Mouse (Mus musculus): Measurements from ENCODE around the gene Mtnr1b.

DNA sequence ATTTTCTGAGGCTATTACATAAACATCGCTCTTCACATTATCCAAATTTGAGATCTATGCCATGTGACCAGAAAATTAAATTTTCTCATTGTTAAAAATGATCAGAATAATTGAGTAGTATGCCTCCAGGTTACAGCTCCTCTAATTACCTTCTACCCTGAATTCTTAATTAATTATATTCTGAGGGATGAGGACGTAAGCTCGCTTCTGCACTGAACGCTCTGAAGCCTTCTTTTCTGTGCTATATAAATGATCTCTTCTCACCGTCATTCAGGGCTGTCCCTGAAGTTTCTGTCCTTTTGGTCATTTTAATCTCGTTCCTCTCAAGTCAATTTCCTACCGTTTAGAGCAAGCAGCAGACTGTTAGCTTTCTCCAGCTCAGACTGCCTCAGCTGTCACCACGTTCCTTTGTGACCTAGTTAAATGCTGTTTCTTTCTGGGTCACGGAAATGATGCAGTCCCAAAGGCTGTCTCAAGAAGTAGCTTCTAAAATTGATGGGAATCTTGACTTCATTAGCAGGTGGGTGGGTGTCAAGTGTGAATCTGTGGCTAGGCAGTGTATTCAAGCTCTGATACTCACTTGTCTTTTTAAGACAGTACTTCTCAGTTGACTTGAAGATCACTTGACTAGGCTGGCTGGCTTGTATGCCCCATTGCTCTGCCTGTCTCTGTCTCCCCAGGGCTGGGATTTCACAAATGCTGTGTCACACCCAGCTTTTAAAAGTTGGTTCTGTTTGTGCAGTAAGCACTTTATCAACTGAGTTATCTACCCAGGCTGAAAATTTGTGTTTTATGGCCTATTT is 29.8 kb upstream of the Mtnr1b start:
- TF ChIP-seq GATA1 (IDR thresholded peaks at IDR 0.05; ENCODE audit: borderline replicate concordance, low read length): no peak
- no peak for TF ChIP-seq FLI1 (IDR thresholded peaks at IDR 0.05; ENCODE audit: low read length)
